In genomic region chr6:91159047-91159446, GRCm38 (mm10) we compare ENCODE assay signal across 11 mouse cellular contexts. TPM values are rescaled to one million over a fixed set of nuclear protein-coding genes. Genes with fewer than 3 reads are reported as not detected.
DNase-seq lines count a peak whose midpoint lies in the region; ATAC-seq and TF ChIP-seq lines count a peak whose summit lies in the region.
"Had no signal": no experiment of that assay in that cellular context is flagged by ENCODE, and none has a peak within 500 bp of the region (broad histone marks: within the 10 kb centered on the region; RNA-seq: fewer than 3 reads in every experiment).

No protein-coding gene starts in this region.

- H3K9me3 ChIP-seq in heart, postnatal 0 days (replicated peaks; ENCODE audit: control insufficient read depth, low read length) = no peaks in the 10 kb centered on the region
- H3K9me3 ChIP-seq in forebrain, embryonic 10.5 days = no peaks in the 10 kb centered on the region
- no peaks in the 10 kb centered on the region for H3K9me3 ChIP-seq in hindbrain, embryonic 16.5 days (ENCODE audit: control insufficient read depth, low read length)
- no peaks in the 10 kb centered on the region for H3K9me3 ChIP-seq in midbrain, embryonic 14.5 days (ENCODE audit: control insufficient read depth, low read length)

- no peak for DNase-seq in heart, postnatal 0 days (ENCODE audit: low spot score)
- DNase-seq in heart, adult 2 months = no peak
- no peak for DNase-seq in forebrain, embryonic 10.5 days (ENCODE audit: extremely low spot score, low spot score)
- no peak for DNase-seq in midbrain, embryonic 14.5 days
- no peak for DNase-seq in right cerebral cortex, postnatal 36 days (ENCODE audit: low spot score in 2 of 2)
- DNase-seq in retina, embryonic 14.5 days (ENCODE audit: low spot score) = no peak
- no peak for DNase-seq in left cerebral cortex, postnatal 25 days (ENCODE audit: low spot score in 2 of 2)
- DNase-seq: adrenal gland, postnatal 36 days; kidney, postnatal 36 days had no signal

- H3K4me1 ChIP-seq in heart, postnatal 0 days (ENCODE audit: control insufficient read depth, insufficient read depth) = peaks cover 19% of the 10 kb centered on the region; the same call in 1 of the 2 replicates
- peaks cover 3% of the 10 kb centered on the region for H3K4me1 ChIP-seq in heart, adult 2 months (ENCODE audit: control insufficient read depth, insufficient read depth, low read length)
- H3K4me1 ChIP-seq in forebrain, embryonic 10.5 days = peaks cover 49% of the 10 kb centered on the region
- peaks cover 62% of the 10 kb centered on the region for H3K4me1 ChIP-seq in hindbrain, embryonic 16.5 days (ENCODE audit: control insufficient read depth, insufficient read depth, low read depth, low read length)
- H3K4me1 ChIP-seq in midbrain, embryonic 14.5 days (ENCODE audit: control insufficient read depth, insufficient read depth, low read length) = peaks cover 62% of the 10 kb centered on the region

- no peak overlapping the region for H3K4me2 ChIP-seq in heart, postnatal 0 days (ENCODE audit: low read depth, low read length)
- H3K4me2 ChIP-seq in hindbrain, embryonic 16.5 days (ENCODE audit: low read length) = peak overlapping the region; percentile 82
- H3K4me2 ChIP-seq in midbrain, embryonic 14.5 days (ENCODE audit: low read length) = peak overlapping the region; percentile 91

- H3K27ac ChIP-seq in heart, postnatal 0 days (ENCODE audit: low read depth) = no peak overlapping the region
- no peak overlapping the region; the same call in 1 of the 2 replicates for H3K27ac ChIP-seq in heart, adult 2 months
- H3K27ac ChIP-seq in forebrain, embryonic 10.5 days = peak overlapping the region; percentile 72
- H3K27ac ChIP-seq in hindbrain, embryonic 16.5 days (ENCODE audit: low read depth, low read length) = 0 out of 2 replicates have a peak overlapping the region, but pooled peaks have one; percentile 5
- H3K27ac ChIP-seq in midbrain, embryonic 14.5 days (replicated peaks; ENCODE audit: low read depth, low read length) = 0 out of 2 replicates have a peak overlapping the region, but pooled peaks have one; percentile 17

- no peak overlapping the region for H3K4me3 ChIP-seq in heart, postnatal 0 days (ENCODE audit: low read depth, low read length)
- H3K4me3 ChIP-seq in heart, adult 2 months = no peak overlapping the region
- peak overlapping the region; percentile 5; the same call in 1 of the 2 replicates for H3K4me3 ChIP-seq in forebrain, embryonic 10.5 days
- 0 out of 2 replicates have a peak overlapping the region, but pooled peaks have one; percentile 3 for H3K4me3 ChIP-seq in hindbrain, embryonic 16.5 days (ENCODE audit: low read length)
- peak overlapping the region; percentile 5; the same call in 1 of the 2 replicates for H3K4me3 ChIP-seq in midbrain, embryonic 14.5 days (replicated peaks; ENCODE audit: low read depth, low read length)

- H3K36me3 ChIP-seq in heart, postnatal 0 days (replicated peaks; ENCODE audit: control insufficient read depth, insufficient read depth, low read length) = no peaks in the 10 kb centered on the region
- no peaks in the 10 kb centered on the region for H3K36me3 ChIP-seq in heart, adult 2 months (ENCODE audit: control insufficient read depth, insufficient read depth, low read length)
- peaks cover 8% of the 10 kb centered on the region for H3K36me3 ChIP-seq in forebrain, embryonic 10.5 days (replicated peaks)
- H3K36me3 ChIP-seq in hindbrain, embryonic 16.5 days (ENCODE audit: control insufficient read depth, insufficient read depth, low read length) = no peaks in the 10 kb centered on the region; the same call in 1 of the 2 replicates
- peaks cover 3% of the 10 kb centered on the region; the same call in 1 of the 2 replicates for H3K36me3 ChIP-seq in midbrain, embryonic 14.5 days (ENCODE audit: control insufficient read depth, insufficient read depth, low read length)

- no peak for TF ChIP-seq POLR2A in heart, adult 2 months (IDR thresholded peaks at IDR 0.05; ENCODE audit: insufficient read depth, low read depth, low read length)

- H3K9ac ChIP-seq in heart, postnatal 0 days (replicated peaks; ENCODE audit: low read depth, low read length) = peak overlapping the region; percentile 16; the same call in 1 of the 2 replicates
- no peak overlapping the region for H3K9ac ChIP-seq in heart, adult 2 months (ENCODE audit: low read depth, low read length)
- 0 out of 2 replicates have a peak overlapping the region, but pooled peaks have one; percentile 0 for H3K9ac ChIP-seq in hindbrain, embryonic 16.5 days (ENCODE audit: low read depth, low read length)
- H3K9ac ChIP-seq in midbrain, embryonic 14.5 days (replicated peaks; ENCODE audit: low read length) = peak overlapping the region; percentile 38

- ATAC-seq in heart, postnatal 0 days (ENCODE audit: insufficient read depth, low read depth) = no peak
- no peak for ATAC-seq in hindbrain, embryonic 16.5 days
- no peak for ATAC-seq in midbrain, embryonic 14.5 days (ENCODE audit: low FRiP score, low TSS enrichment)

- no peaks in the 10 kb centered on the region for H3K79me2 ChIP-seq in heart, adult 2 months (replicated peaks; ENCODE audit: control insufficient read depth, insufficient read depth, low read length)

- no peak for TF ChIP-seq EP300 in heart, postnatal 0 days (IDR thresholded peaks at IDR 0.05; ENCODE audit: low read depth)
- no peak for TF ChIP-seq EP300 in heart, adult 2 months (IDR thresholded peaks at IDR 0.05; ENCODE audit: insufficient read depth, low read depth, low read length)

- intact Hi-C loops in heart, adult 2 months (cut with DNase I) = no loop called here
- intact Hi-C loops in left cerebral cortex, postnatal 25 days (cut with DNase I) = no loop called here

- 52% methylated on average over 9 of the region's 9 CpGs for WGBS in heart, postnatal 0 days
- WGBS in heart, adult 2 months = 80% methylated on average over 9 of the region's 9 CpGs
- WGBS in forebrain, embryonic 10.5 days = 84% methylated on average over 9 of the region's 9 CpGs
- WGBS in hindbrain, embryonic 16.5 days = 81% methylated on average over 9 of the region's 9 CpGs
- 80% methylated on average over 9 of the region's 9 CpGs for WGBS in midbrain, embryonic 14.5 days

- H3K27me3 ChIP-seq in heart, postnatal 0 days (ENCODE audit: control insufficient read depth, insufficient read depth, low read length) = no peaks in the 10 kb centered on the region
- H3K27me3 ChIP-seq in heart, adult 2 months (ENCODE audit: control insufficient read depth, insufficient read depth, low read length) = no peaks in the 10 kb centered on the region
- H3K27me3 ChIP-seq in forebrain, embryonic 10.5 days (ENCODE audit: poor library complexity, severe bottlenecking) = peaks cover 8% of the 10 kb centered on the region
- H3K27me3 ChIP-seq in hindbrain, embryonic 16.5 days (replicated peaks; ENCODE audit: control insufficient read depth, insufficient read depth, low read length) = no peaks in the 10 kb centered on the region
- no peaks in the 10 kb centered on the region for H3K27me3 ChIP-seq in midbrain, embryonic 14.5 days (ENCODE audit: control insufficient read depth, insufficient read depth, low read length)

- no peak for TF ChIP-seq CTCF in heart, postnatal 0 days (IDR thresholded peaks at IDR 0.05; ENCODE audit: low read depth)
- no peak for TF ChIP-seq CTCF in heart, adult 2 months (IDR thresholded peaks at IDR 0.05)

RNA-seq across cellular contexts. Expression of gene Hdac11, which starts 2.6 kb away (rescaled TPM):
- 17.9 and 19.6 TPM in 2 replicates for total RNA-seq in heart, postnatal 0 days (2014; rRNA removed; ENCODE audit: low replicate concordance)
- 9.2 and 9.5 TPM in 2 replicates for polyA plus RNA-seq in heart, postnatal 0 days (2015; fragmentation: Nextera tagmentation; extraction: Ambion mirVana)
- 10 to 100 TPM; 17.4 to 18.4 TPM for total RNA-seq in heart, adult 2 months (2021)
- polyA plus RNA-seq in heart, adult 2 months (2012; rRNA removed) = 22.7 and 28.4 TPM in 2 replicates
- 9.5 and 9.8 TPM in 2 replicates for polyA plus RNA-seq in forebrain, embryonic 10.5 days (2016; fragmentation: Nextera tagmentation; extraction: Ambion mirVana)
- polyA plus RNA-seq in hindbrain, embryonic 16.5 days (2015; fragmentation: Nextera tagmentation; extraction: Ambion mirVana) = 50.1 and 53.5 TPM in 2 replicates
- polyA plus RNA-seq in midbrain, embryonic 14.5 days (2014; fragmentation: Nextera tagmentation; extraction: Ambion mirVana) = 42.1 and 50.3 TPM in 2 replicates
- 100 to 1,000 TPM; 158 to 161 TPM for total RNA-seq in left cerebral cortex, postnatal 25 days (2021)

RNA-seq across cellular contexts. Expression of gene Nup210, which starts 42.4 kb away (rescaled TPM):
- 9.7 and 13.4 TPM in 2 replicates for total RNA-seq in heart, postnatal 0 days (2014; rRNA removed; ENCODE audit: low replicate concordance)
- polyA plus RNA-seq in heart, postnatal 0 days (2015; fragmentation: Nextera tagmentation; extraction: Ambion mirVana) = 1.6 TPM in 2 replicates
- total RNA-seq in heart, adult 2 months (2021) = 1 to 10 TPM; 2.5 to 3.4 TPM
- polyA plus RNA-seq in heart, adult 2 months (2012; rRNA removed) = 2.4 and 6.4 TPM in 2 replicates
- polyA plus RNA-seq in forebrain, embryonic 10.5 days (2016; fragmentation: Nextera tagmentation; extraction: Ambion mirVana) = 38.6 and 41.6 TPM in 2 replicates
- 15.0 and 21.2 TPM in 2 replicates for polyA plus RNA-seq in hindbrain, embryonic 16.5 days (2015; fragmentation: Nextera tagmentation; extraction: Ambion mirVana)
- polyA plus RNA-seq in midbrain, embryonic 14.5 days (2014; fragmentation: Nextera tagmentation; extraction: Ambion mirVana) = 17.1 and 28.0 TPM in 2 replicates
- total RNA-seq in left cerebral cortex, postnatal 25 days (2021) = 10 to 100 TPM; 26.5 to 28.9 TPM

RNA-seq across cellular contexts. Expression of gene Fbln2, which starts 53.2 kb away (rescaled TPM):
- total RNA-seq in heart, postnatal 0 days (2014; rRNA removed; ENCODE audit: low replicate concordance) = 222 and 302 TPM in 2 replicates
- polyA plus RNA-seq in heart, postnatal 0 days (2015; fragmentation: Nextera tagmentation; extraction: Ambion mirVana) = 117 and 120 TPM in 2 replicates
- total RNA-seq in heart, adult 2 months (2021) = 10 to 100 TPM; 55.8 to 56.9 TPM
- 117 and 153 TPM in 2 replicates for polyA plus RNA-seq in heart, adult 2 months (2012; rRNA removed)
- 30.5 and 35.4 TPM in 2 replicates for polyA plus RNA-seq in forebrain, embryonic 10.5 days (2016; fragmentation: Nextera tagmentation; extraction: Ambion mirVana)
- 29.7 and 34.2 TPM in 2 replicates for polyA plus RNA-seq in hindbrain, embryonic 16.5 days (2015; fragmentation: Nextera tagmentation; extraction: Ambion mirVana)
- 4.8 and 12.0 TPM in 2 replicates for polyA plus RNA-seq in midbrain, embryonic 14.5 days (2014; fragmentation: Nextera tagmentation; extraction: Ambion mirVana)
- 1 to 10 TPM; 3.9 to 6.5 TPM for total RNA-seq in left cerebral cortex, postnatal 25 days (2021)
- total RNA-seq: megakaryocyte-erythroid progenitor cell, adult 5-6 weeks had no signal

Comparison
In these comparisons a context has a peak if more than half of its experiments do, and no peak if none do; other contexts are left out.
1. H3K27ac ChIP-seq: peak in forebrain, embryonic 10.5 days (single experiment), hindbrain, embryonic 16.5 days (single experiment) and midbrain, embryonic 14.5 days (single experiment); none in heart, postnatal 0 days (single experiment) and heart, adult 2 months (single experiment).
2. H3K4me3 ChIP-seq: peak in forebrain, embryonic 10.5 days (single experiment), hindbrain, embryonic 16.5 days (single experiment) and midbrain, embryonic 14.5 days (single experiment); none in heart, postnatal 0 days (single experiment) and heart, adult 2 months (single experiment).